Mouse (Mus musculus) MEL-GATA-1-ER (cell line): ENCODE measurements around the gene Lrch1.
A peak's percentile ranks its signal among the peaks of the same experiment; 100 is the strongest.

Source experiments
- DNase-seq: peaks from one replicate; pipeline ENCODE4 v3.0.0-alpha.2; 2012; ENCODE audit warnings: low read depth; ENCODE audit errors: extremely low read depth

Gene Lrch1

GRCm38 (mm10) chr14:74731221-74732078, 216.2 kb downstream of the Lrch1 start:
- no peak for DNase-seq

DNA sequence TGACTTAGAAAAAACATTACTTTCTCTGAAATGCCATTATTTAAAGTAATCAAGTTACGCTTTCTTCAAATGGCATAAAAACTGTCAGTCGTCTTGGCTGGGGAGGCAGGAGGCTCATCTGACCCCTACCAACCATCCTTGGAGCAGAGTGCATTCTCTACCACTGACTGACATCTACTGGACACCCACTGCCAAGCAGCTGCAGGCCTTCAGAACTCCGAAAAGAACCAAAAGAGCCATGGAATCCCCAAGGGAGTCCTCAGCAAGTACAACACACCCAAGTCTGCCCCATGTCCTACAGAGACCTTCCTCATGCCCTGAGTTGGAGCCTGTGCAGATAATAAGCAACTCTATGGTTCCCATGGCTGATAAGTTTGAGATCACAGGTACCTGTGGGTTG, 224.1 kb downstream of the Lrch1 start:
- no peak for DNase-seq

DNA sequence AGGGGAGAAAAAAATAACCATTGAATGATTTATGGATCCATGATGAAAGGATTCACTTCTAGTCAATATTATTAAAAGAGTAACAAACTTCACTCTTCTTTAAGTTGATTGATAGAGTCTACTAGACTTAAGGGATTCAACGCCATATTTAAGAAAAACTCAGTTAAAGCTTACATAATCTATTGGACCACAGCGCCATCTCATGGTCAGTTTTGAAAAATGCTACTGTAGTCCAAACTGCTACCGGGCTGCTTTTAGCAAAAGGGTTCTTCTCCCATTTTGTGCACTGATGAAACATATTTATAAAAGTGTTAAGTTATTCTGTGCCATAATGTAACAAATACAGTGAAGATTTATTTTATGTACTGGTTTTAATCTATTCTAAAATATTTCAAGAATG, 238.6 kb downstream of the Lrch1 start:
- DNase-seq = peak; percentile 47
